Mouse (Mus musculus) neural tube, embryonic 11.5 days (tissue): ENCODE data around the gene Gm884. TPM values are rescaled to one million over a fixed set of nuclear protein-coding genes. Genes with fewer than 3 reads are reported as not detected.

Experiments used
- ATAC-seq: fragments of 200-750 bp; cut with Nextera tagmentation; 2 replicates; pipeline ENCODE4 v1.8.0; 2017; ENCODE audit warnings: moderate number of reproducible peaks, mild to moderate bottlenecking, moderate TSS enrichment, moderate library complexity; ENCODE audit not compliant: insufficient read depth, low FRiP score, low TSS enrichment
- DNase-seq: peaks from one replicate; pipeline ENCODE4 v3.0.0-alpha.2; 2015; ENCODE audit warnings: low spot score
- H3K27ac ChIP-seq: fragments of 300-500 bp; sonication (generic); 2 replicates; pipeline ENCODE4 v1.5.1; 2014; ENCODE audit warnings: low read depth, mild to moderate bottlenecking, low read length
- H3K27me3 ChIP-seq: fragments of 300-500 bp; sonication (generic); 2 replicates; pipeline ENCODE4 v1.6.1; 2014; ENCODE audit warnings: mild to moderate bottlenecking, low read length, mixed read lengths; ENCODE audit not compliant: control insufficient read depth, insufficient read depth
- H3K36me3 ChIP-seq: fragments of 300-500 bp; sonication (generic); 2 replicates; pipeline ENCODE4 v1.6.1; 2014; ENCODE audit warnings: mild to moderate bottlenecking, low read length, moderate library complexity, mixed read lengths; ENCODE audit not compliant: control insufficient read depth, insufficient read depth
- H3K4me1 ChIP-seq: fragments of 300-500 bp; sonication (generic); 2 replicates; pipeline ENCODE4 v1.6.1; 2014; ENCODE audit warnings: low read length, mixed read lengths; ENCODE audit not compliant: control insufficient read depth, insufficient read depth
- H3K4me2 ChIP-seq: fragments of 300-500 bp; sonication (generic); 2 replicates; pipeline ENCODE4 v1.6.1; 2014; ENCODE audit warnings: low read depth, mild to moderate bottlenecking, moderate library complexity
- H3K4me3 ChIP-seq: fragments of 300-500 bp; sonication (generic); 2 replicates; pipeline ENCODE4 v1.5.1; 2014; ENCODE audit warnings: low read depth, low read length
- H3K9ac ChIP-seq: fragments of 300-500 bp; sonication (generic); 2 replicates; pipeline ENCODE4 v1.6.1; 2014; ENCODE audit warnings: mild to moderate bottlenecking, low read length
- H3K9me3 ChIP-seq: fragments of 300-500 bp; sonication (generic); 2 replicates; pipeline ENCODE4 v1.6.1; 2016; ENCODE audit warnings: low read length; ENCODE audit not compliant: control insufficient read depth
- WGBS: fragments of 180-500 bp; shearing (Covaris S2); extraction: QIAGEN DNeasy Blood & Tissue Kit; methylation state at CpG from one replicate; pipeline ENCODE4 v1.1.7; 2014; 5-methylcytosine and 5-hydroxymethylcytosine counted together
- polyA plus RNA-seq: library from polyadenylated mRNA; unstranded; fragments of >200 nt; fragmentation: Nextera tagmentation; extraction: Ambion mirVana; gene quantifications from 2 replicates; pipeline ENCODE4 v1.2.1, GENCODE M21; 2014

Gene Gm884
- polyA plus RNA-seq, 1 experiment from 2014 or later, result not detected

GRCm38 (mm10) chr11:103643211-103643610 is 22.3 kb upstream of the Gm884 start:
- ATAC-seq (no peak), DNase-seq (no peak)
- Histone ChIP-seq H3K9ac (no peak overlapping the region), H3K36me3 (no peaks in the 10 kb centered on the region), H3K4me2 (no peak overlapping the region), H3K4me3 (no peak overlapping the region), H3K27ac (no peak overlapping the region), H3K9me3 (no peaks in the 10 kb centered on the region), H3K27me3 (peaks cover 6% of the 10 kb centered on the region), H3K4me1 (no peaks in the 10 kb centered on the region)
- 79% methylated on average over 9 of the region's 9 CpGs for WGBS

- H3K4me2 ChIP-seq, result 0 out of 2 replicates have a peak overlapping the region, but pooled peaks have one; percentile 15
- 6% methylated on average over 10 of the region's 10 CpGs for WGBS
Observed at GRCm38 (mm10) chr11:103639407-103639946, 18.5 kb upstream of the Gm884 start.

GRCm38 (mm10) chr11:103638790-103639189 is 17.9 kb upstream of the Gm884 start, which contains the start of gene Lyzl6:
Gene Lyzl6, minus strand, starts transcription at chr11:103638890.
- WGBS, result 84% methylated on average over 3 of the region's 3 CpGs
- ATAC-seq, result no peak
- DNase-seq, result no peak

More at GRCm38 (mm10) chr11:103639407-103639946, 18.5 kb upstream of the Gm884 start:
- DNase-seq (peak; percentile 67), ATAC-seq (no peak)
- Histone ChIP-seq H3K27ac (no peak overlapping the region), H3K9me3 (no peaks in the 10 kb centered on the region), H3K36me3 (no peaks in the 10 kb centered on the region), H3K27me3 (no peaks in the 10 kb centered on the region), H3K9ac (no peak overlapping the region), H3K4me3 (no peak overlapping the region), H3K4me1 (no peaks in the 10 kb centered on the region)

GRCm38 (mm10) chr11:103636261-103636660 is 15.3 kb upstream of the Gm884 start:
- Histone ChIP-seq H3K27me3 (no peaks in the 10 kb centered on the region), H3K9ac (no peak overlapping the region), H3K27ac (no peak overlapping the region), H3K9me3 (no peaks in the 10 kb centered on the region), H3K4me2 (no peak overlapping the region), H3K36me3 (no peaks in the 10 kb centered on the region), H3K4me3 (no peak overlapping the region), H3K4me1 (no peaks in the 10 kb centered on the region)
- ATAC-seq, result no peak
- WGBS, result 82% methylated on average over 6 of the region's 6 CpGs
- no peak for DNase-seq

More at GRCm38 (mm10) chr11:103638790-103639189, 17.9 kb upstream of the Gm884 start, which contains the start of gene Lyzl6:
- Histone ChIP-seq H3K4me1 (no peaks in the 10 kb centered on the region), H3K36me3 (no peaks in the 10 kb centered on the region), H3K27ac (no peak within 1 kb of the TSS), H3K9ac (no peak within 1 kb of the TSS), H3K27me3 (no peaks in the 10 kb centered on the region), H3K4me3 (no peak within 1 kb of the TSS), H3K4me2 (0 out of 2 replicates have a peak within 1 kb of the TSS, but pooled peaks have one; percentile 15), H3K9me3 (no peaks in the 10 kb centered on the region)

GRCm38 (mm10) chr11:103635481-103635880 is 14.5 kb upstream of the Gm884 start:
- Histone ChIP-seq H3K4me2 (no peak overlapping the region), H3K4me1 (no peaks in the 10 kb centered on the region), H3K4me3 (no peak overlapping the region), H3K27ac (no peak overlapping the region), H3K9me3 (no peaks in the 10 kb centered on the region), H3K36me3 (no peaks in the 10 kb centered on the region), H3K9ac (no peak overlapping the region), H3K27me3 (no peaks in the 10 kb centered on the region)
- 88% methylated on average over 3 of the region's 3 CpGs for WGBS
- DNase-seq (no peak), ATAC-seq (no peak)

- WGBS, result 89% methylated on average over 7 of the region's 7 CpGs
- Histone ChIP-seq H3K27ac (no peak overlapping the region), H3K27me3 (no peaks in the 10 kb centered on the region), H3K4me1 (no peaks in the 10 kb centered on the region), H3K4me3 (no peak overlapping the region), H3K36me3 (no peaks in the 10 kb centered on the region), H3K9ac (no peak overlapping the region), H3K4me2 (no peak overlapping the region), H3K9me3 (no peaks in the 10 kb centered on the region)
- no peak for DNase-seq
- ATAC-seq, result no peak
Observed at GRCm38 (mm10) chr11:103634806-103635205, 13.9 kb upstream of the Gm884 start.

GRCm38 (mm10) chr11:103627453-103627852 is 6.5 kb upstream of the Gm884 start:
- ATAC-seq, result no peak
- no peak overlapping the region for H3K9ac ChIP-seq
- DNase-seq, result no peak
- H3K36me3 ChIP-seq, result no peaks in the 10 kb centered on the region
- H3K27ac ChIP-seq, result no peak overlapping the region
- H3K4me1 ChIP-seq, result no peaks in the 10 kb centered on the region
- no peaks in the 10 kb centered on the region for H3K9me3 ChIP-seq
- 82% methylated on average over 23 of the region's 23 CpGs for WGBS
- no peak overlapping the region for H3K4me3 ChIP-seq
- no peak overlapping the region for H3K4me2 ChIP-seq
- H3K27me3 ChIP-seq, result no peaks in the 10 kb centered on the region

- ATAC-seq (no peak), DNase-seq (no peak)
- no peaks in the 10 kb centered on the region for H3K9me3 ChIP-seq
- H3K27ac ChIP-seq, result no peak overlapping the region
- no peak overlapping the region for H3K4me3 ChIP-seq
- no peaks in the 10 kb centered on the region for H3K27me3 ChIP-seq
- H3K4me2 ChIP-seq, result no peak overlapping the region
- no peak overlapping the region for H3K9ac ChIP-seq
- 96% methylated on average over 2 of the region's 2 CpGs for WGBS
- no peaks in the 10 kb centered on the region for H3K36me3 ChIP-seq
- no peaks in the 10 kb centered on the region for H3K4me1 ChIP-seq
Observed at GRCm38 (mm10) chr11:103610772-103611171, 10.2 kb downstream of the Gm884 start.

GRCm38 (mm10) chr11:103606611-103607010 is 14.3 kb downstream of the Gm884 start:
- H3K27ac ChIP-seq, result no peak overlapping the region
- WGBS, result 76% methylated on average over 5 of the region's 5 CpGs
- no peak overlapping the region for H3K4me2 ChIP-seq
- no peak for ATAC-seq
- H3K4me3 ChIP-seq, result no peak overlapping the region
- H3K36me3 ChIP-seq, result no peaks in the 10 kb centered on the region
- no peak overlapping the region for H3K9ac ChIP-seq
- H3K27me3 ChIP-seq, result no peaks in the 10 kb centered on the region
- no peak for DNase-seq
- H3K4me1 ChIP-seq, result no peaks in the 10 kb centered on the region
- H3K9me3 ChIP-seq, result no peaks in the 10 kb centered on the region
